Mouse (Mus musculus): ENCODE data around the gene Picalm. TPM values are rescaled to one million over a fixed set of nuclear protein-coding genes. Genes with fewer than 3 reads are reported as not detected.

Picalm gene
- 53.0 and 56.3 TPM in 2 replicates for polyA plus RNA-seq (2014; fragmentation: Nextera tagmentation; extraction: Ambion mirVana)

DNA sequence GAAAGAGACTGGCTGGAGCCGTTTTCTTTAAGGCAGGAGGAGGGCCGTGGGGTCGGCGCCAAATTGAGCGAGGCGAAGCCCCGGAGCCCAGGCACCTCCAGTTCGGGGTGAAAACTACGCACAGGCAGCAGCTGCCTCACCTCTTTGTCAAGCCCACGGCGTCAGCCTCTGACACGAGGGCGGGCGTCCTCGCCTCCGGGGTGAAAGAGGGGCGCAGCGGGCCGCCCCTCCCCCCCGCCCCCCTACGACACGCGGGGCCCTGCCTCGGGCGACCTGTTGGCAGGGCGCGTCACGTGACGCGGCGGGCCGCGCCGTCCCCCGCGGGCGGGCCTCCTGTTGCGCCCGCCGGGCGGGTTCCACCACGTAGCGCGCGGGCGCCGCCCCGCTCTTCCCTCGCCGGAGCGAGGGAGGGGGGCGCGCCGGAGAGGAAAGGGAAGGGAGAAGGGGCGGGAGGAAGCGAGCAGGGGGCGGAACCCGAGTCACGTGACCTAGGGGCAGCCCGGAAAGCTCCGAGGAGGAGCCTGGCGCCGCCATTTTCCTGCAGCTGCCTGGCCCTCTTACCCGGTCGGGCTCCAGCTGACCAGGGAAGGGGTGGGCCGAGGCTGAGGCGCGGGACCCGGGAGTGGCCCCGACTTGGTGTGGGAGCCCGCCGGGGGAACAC lies at the start of gene Picalm:
Gene Picalm (plus strand): TSS at position 482 of the 661 bp plus-strand sequence.
- Histone ChIP-seq H3K9ac (replicated peaks; ENCODE audit: low read length) (peak within 1 kb of the TSS; percentile 98), H3K36me3 (ENCODE audit: control insufficient read depth, insufficient read depth, low read length) (no peaks in the 10 kb centered on the region), H3K4me2 (ENCODE audit: low read length) (peak within 1 kb of the TSS; percentile 88), H3K27ac (replicated peaks; ENCODE audit: low read depth, low read length) (peak within 1 kb of the TSS; percentile 95), H3K4me1 (ENCODE audit: control insufficient read depth, insufficient read depth, low read length) (peaks cover 21% of the 10 kb centered on the region; the same call in 1 of the 2 replicates), H3K4me3 (replicated peaks; ENCODE audit: low read depth, low read length) (peak within 1 kb of the TSS; percentile 96), H3K27me3 (ENCODE audit: control insufficient read depth, insufficient read depth, low read length) (no peaks in the 10 kb centered on the region), H3K9me3 (ENCODE audit: control insufficient read depth, low read length) (no peaks in the 10 kb centered on the region)
- ATAC-seq (ENCODE audit: low FRiP score, low TSS enrichment) (peak; percentile 96), DNase-seq (peak; percentile 99)
- under 1% methylated on average over 63 of the region's 72 CpGs for WGBS

DNA sequence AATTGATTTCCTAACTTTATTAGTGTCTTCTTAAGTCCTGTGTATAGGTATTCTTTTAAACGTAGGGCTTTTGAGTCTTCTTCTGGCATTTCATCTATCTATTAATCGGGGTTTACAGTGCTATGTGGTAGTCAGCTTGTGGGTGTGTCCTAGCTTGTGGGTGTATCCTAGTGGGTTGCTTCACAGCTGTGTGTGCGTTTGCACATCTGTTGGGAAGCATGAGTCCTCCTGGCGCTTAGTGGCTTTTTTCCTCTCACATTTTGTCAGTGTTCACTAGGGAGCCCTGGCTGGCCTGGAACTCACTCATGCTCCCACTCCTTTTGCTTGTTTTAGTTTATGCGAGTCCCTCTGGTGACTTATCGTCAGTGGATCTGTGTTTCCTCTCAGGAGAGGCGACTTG lies 46.2 kb upstream of the Picalm start:
- Histone ChIP-seq H3K27ac (replicated peaks; ENCODE audit: low read depth, low read length) (no peak overlapping the region), H3K9me3 (ENCODE audit: control insufficient read depth, low read length) (no peaks in the 10 kb centered on the region), H3K4me1 (ENCODE audit: control insufficient read depth, insufficient read depth, low read length) (no peaks in the 10 kb centered on the region), H3K4me3 (replicated peaks; ENCODE audit: low read depth, low read length) (no peak overlapping the region), H3K4me2 (ENCODE audit: low read length) (no peak overlapping the region), H3K36me3 (ENCODE audit: control insufficient read depth, insufficient read depth, low read length) (no peaks in the 10 kb centered on the region), H3K9ac (replicated peaks; ENCODE audit: low read length) (no peak overlapping the region), H3K27me3 (ENCODE audit: control insufficient read depth, insufficient read depth, low read length) (no peaks in the 10 kb centered on the region)
- ATAC-seq (ENCODE audit: low FRiP score, low TSS enrichment): no peak
- 87% methylated on average over 7 of the region's 7 CpGs for WGBS
- DNase-seq: no peak

DNA sequence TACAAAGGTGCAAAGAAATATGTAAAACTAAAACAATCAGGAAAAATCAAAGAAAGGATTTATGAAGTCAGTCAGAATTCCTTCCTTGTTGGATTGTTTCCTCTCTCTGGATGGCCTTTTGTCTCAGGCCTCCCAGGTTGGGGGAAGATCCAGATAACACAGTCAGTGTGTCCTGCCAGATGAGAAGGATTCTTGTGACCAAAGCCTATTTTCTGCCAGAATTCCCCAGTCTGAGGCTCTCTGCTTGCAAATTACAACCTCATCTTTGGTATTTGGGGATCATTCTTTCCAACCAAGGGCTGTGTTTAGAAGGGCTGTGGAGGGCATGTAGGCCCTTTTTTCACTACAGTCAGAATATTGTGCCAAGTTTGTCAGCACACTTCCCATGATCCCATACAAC lies 45.5 kb upstream of the Picalm start:
- H3K27me3 ChIP-seq (ENCODE audit: control insufficient read depth, insufficient read depth, low read length): no peaks in the 10 kb centered on the region
- H3K9me3 ChIP-seq (ENCODE audit: control insufficient read depth, low read length): no peaks in the 10 kb centered on the region
- H3K27ac ChIP-seq (replicated peaks; ENCODE audit: low read depth, low read length): no peak overlapping the region
- no peak overlapping the region for H3K4me3 ChIP-seq (replicated peaks; ENCODE audit: low read depth, low read length)
- no peaks in the 10 kb centered on the region for H3K4me1 ChIP-seq (ENCODE audit: control insufficient read depth, insufficient read depth, low read length)
- no peak overlapping the region for H3K4me2 ChIP-seq (ENCODE audit: low read length)
- H3K36me3 ChIP-seq (ENCODE audit: control insufficient read depth, insufficient read depth, low read length): no peaks in the 10 kb centered on the region
- no peak for ATAC-seq (ENCODE audit: low FRiP score, low TSS enrichment)
- DNase-seq: no peak
- no peak overlapping the region for H3K9ac ChIP-seq (replicated peaks; ENCODE audit: low read length)

DNA sequence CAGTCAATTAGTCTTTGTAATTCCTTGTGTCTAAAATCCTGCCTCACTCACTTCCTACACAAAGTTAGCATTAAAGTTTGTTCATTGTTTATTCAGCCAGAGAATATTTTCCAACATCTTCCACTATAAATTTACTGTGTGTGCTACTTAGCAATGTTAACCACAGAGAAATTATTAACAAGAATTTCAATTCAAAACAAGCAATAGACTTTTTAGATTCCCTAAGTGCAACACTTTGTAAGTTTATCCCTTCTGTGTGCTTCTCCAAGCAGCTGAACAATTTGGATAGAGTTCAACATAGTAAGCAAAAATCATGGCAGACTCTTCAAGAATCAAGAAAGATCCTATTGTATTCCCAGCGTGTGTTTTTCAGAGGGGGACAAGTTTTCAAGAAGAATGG lies 44.3 kb upstream of the Picalm start:
- no peaks in the 10 kb centered on the region for H3K9me3 ChIP-seq (ENCODE audit: control insufficient read depth, low read length)
- H3K27ac ChIP-seq (replicated peaks; ENCODE audit: low read depth, low read length): no peak overlapping the region
- 46% methylated on average over 1 of the region's 1 CpGs for WGBS
- ATAC-seq (ENCODE audit: low FRiP score, low TSS enrichment) (no peak), DNase-seq (no peak)
- no peaks in the 10 kb centered on the region for H3K4me1 ChIP-seq (ENCODE audit: control insufficient read depth, insufficient read depth, low read length)
- no peak overlapping the region for H3K9ac ChIP-seq (replicated peaks; ENCODE audit: low read length)
- H3K4me2 ChIP-seq (ENCODE audit: low read length): no peak overlapping the region
- H3K36me3 ChIP-seq (ENCODE audit: control insufficient read depth, insufficient read depth, low read length): no peaks in the 10 kb centered on the region
- H3K4me3 ChIP-seq (replicated peaks; ENCODE audit: low read depth, low read length): no peak overlapping the region
- no peaks in the 10 kb centered on the region for H3K27me3 ChIP-seq (ENCODE audit: control insufficient read depth, insufficient read depth, low read length)

DNA sequence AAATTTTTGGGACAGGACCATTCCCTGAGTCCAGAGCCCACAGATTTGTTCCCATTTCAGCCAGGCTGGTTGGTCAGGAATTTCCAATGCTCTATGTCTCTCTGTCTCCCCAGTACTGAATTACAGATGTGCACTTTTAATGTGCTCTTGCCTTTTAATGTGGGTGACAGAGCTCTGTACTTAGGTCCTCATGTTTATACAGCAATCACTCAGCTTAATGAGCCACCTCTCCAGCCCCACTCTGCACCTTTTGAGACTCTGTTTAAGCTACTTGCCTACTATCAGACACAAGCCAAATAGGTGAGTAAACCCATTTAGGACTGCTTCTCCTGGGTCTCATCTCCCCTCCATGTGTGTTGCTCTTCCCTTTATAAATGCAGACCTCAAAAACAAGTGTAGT lies 43.2 kb upstream of the Picalm start:
- no peak overlapping the region for H3K4me2 ChIP-seq (ENCODE audit: low read length)
- H3K27me3 ChIP-seq (ENCODE audit: control insufficient read depth, insufficient read depth, low read length): no peaks in the 10 kb centered on the region
- no peak overlapping the region for H3K4me3 ChIP-seq (replicated peaks; ENCODE audit: low read depth, low read length)
- no peaks in the 10 kb centered on the region for H3K9me3 ChIP-seq (ENCODE audit: control insufficient read depth, low read length)
- H3K27ac ChIP-seq (replicated peaks; ENCODE audit: low read depth, low read length): no peak overlapping the region
- H3K9ac ChIP-seq (replicated peaks; ENCODE audit: low read length): no peak overlapping the region
- no peaks in the 10 kb centered on the region for H3K4me1 ChIP-seq (ENCODE audit: control insufficient read depth, insufficient read depth, low read length)
- DNase-seq (no peak), ATAC-seq (ENCODE audit: low FRiP score, low TSS enrichment) (no peak)
- H3K36me3 ChIP-seq (ENCODE audit: control insufficient read depth, insufficient read depth, low read length): no peaks in the 10 kb centered on the region

DNA sequence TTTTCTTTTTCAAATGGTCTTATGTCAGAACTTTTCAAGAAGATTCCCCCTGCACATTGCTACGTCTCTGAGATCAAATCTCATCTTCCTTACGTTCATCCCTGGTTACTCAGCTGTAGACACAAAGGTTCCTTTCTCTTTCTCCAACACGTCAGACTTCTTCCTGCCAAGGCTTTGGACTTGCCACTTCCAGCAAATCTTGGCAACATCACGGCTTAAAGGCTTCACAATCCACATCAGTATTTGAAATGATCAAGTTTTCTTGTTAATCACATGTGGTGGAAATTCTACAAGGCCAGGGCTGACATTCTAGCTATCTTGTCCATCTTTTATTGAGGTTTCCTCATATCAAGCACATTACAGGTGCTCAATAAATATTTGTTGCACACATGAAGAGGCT lies 39.0 kb upstream of the Picalm start:
- Histone ChIP-seq H3K9ac (replicated peaks; ENCODE audit: low read length) (no peak overlapping the region), H3K4me2 (ENCODE audit: low read length) (no peak overlapping the region), H3K27ac (replicated peaks; ENCODE audit: low read depth, low read length) (no peak overlapping the region), H3K36me3 (ENCODE audit: control insufficient read depth, insufficient read depth, low read length) (no peaks in the 10 kb centered on the region), H3K4me1 (ENCODE audit: control insufficient read depth, insufficient read depth, low read length) (no peaks in the 10 kb centered on the region), H3K4me3 (replicated peaks; ENCODE audit: low read depth, low read length) (no peak overlapping the region), H3K27me3 (ENCODE audit: control insufficient read depth, insufficient read depth, low read length) (no peaks in the 10 kb centered on the region), H3K9me3 (ENCODE audit: control insufficient read depth, low read length) (no peaks in the 10 kb centered on the region)
- no peak for ATAC-seq (ENCODE audit: low FRiP score, low TSS enrichment)
- WGBS: 80% methylated on average over 4 of the region's 4 CpGs
- DNase-seq: no peak

DNA sequence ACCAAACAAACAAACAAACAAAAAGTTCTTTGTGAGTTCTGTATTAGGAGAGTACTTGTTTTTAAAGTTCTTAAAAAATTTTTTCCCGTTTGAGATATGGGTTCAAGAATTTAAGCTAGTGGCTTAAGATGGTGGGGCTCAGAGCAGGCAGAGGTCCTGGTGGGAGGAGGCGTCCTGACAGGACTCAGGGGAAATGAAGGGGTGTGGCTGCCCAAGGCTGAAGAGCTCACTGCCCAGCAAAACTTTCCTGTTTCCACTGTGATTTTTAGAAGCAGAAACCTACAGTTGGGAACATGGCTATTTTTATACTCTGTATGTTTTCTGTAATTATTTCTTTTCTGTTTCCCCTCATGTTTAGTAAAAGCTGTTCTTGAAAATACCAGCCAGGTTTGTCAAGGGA lies 38.3 kb upstream of the Picalm start:
- ATAC-seq (ENCODE audit: low FRiP score, low TSS enrichment) (no peak), DNase-seq (no peak)
- 54% methylated on average over 2 of the region's 2 CpGs for WGBS
- no peaks in the 10 kb centered on the region for H3K27me3 ChIP-seq (ENCODE audit: control insufficient read depth, insufficient read depth, low read length)
- no peak overlapping the region for H3K4me3 ChIP-seq (replicated peaks; ENCODE audit: low read depth, low read length)
- no peaks in the 10 kb centered on the region for H3K9me3 ChIP-seq (ENCODE audit: control insufficient read depth, low read length)
- H3K4me2 ChIP-seq (ENCODE audit: low read length): no peak overlapping the region
- no peak overlapping the region for H3K9ac ChIP-seq (replicated peaks; ENCODE audit: low read length)
- no peak overlapping the region for H3K27ac ChIP-seq (replicated peaks; ENCODE audit: low read depth, low read length)
- no peaks in the 10 kb centered on the region for H3K4me1 ChIP-seq (ENCODE audit: control insufficient read depth, insufficient read depth, low read length)
- no peaks in the 10 kb centered on the region for H3K36me3 ChIP-seq (ENCODE audit: control insufficient read depth, insufficient read depth, low read length)

DNA sequence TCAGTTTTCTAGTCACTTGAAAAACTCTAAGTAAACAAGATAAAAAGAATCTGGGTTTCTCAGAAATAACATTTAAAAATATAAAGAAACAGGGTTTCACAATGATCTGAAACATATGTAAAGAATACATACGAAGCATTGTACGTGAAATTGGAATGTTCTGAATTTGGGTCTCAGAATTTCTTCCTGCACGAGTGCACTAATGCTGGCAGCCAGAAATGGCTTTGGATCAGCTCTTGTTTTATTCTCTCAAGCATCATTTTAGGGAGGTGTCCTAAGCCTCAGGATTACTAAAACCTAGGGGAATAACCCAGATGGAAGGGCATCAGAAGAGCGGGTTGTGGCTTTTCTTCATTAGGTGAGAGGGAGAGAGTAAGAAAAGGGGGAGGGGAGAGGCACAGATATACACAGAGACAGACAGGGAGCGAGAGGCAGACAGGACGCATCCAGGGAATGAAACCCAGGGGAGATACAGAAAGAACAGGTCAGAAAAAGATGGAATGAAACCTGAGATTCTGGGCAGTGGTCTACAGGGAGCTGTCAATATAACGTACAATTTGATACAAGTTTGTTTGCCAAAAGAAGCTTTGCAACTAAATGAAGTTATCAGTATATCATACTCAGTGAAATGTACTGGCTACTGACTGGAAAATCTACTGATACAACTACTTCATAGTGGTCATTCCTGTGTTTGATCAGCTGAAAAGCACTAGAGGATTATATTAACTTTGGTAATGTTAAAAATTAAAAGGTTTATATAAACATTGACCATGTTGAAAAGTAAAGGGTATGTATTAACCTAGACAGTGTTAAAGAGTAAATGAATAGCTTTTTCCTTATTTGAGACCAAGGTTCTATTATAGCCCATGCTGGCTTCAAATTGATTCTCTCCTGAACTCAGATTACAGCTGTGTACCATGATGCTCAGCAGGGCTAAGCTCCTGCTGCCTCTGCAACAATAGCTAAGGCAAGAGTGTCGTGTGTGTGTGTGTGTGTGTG lies 37.3 kb upstream of the Picalm start:
- Histone ChIP-seq H3K36me3 (ENCODE audit: control insufficient read depth, insufficient read depth, low read length) (no peaks in the 10 kb centered on the region), H3K4me1 (ENCODE audit: control insufficient read depth, insufficient read depth, low read length) (no peaks in the 10 kb centered on the region), H3K27me3 (ENCODE audit: control insufficient read depth, insufficient read depth, low read length) (no peaks in the 10 kb centered on the region), H3K4me3 (replicated peaks; ENCODE audit: low read depth, low read length) (no peak overlapping the region), H3K9ac (replicated peaks; ENCODE audit: low read length) (no peak overlapping the region), H3K4me2 (ENCODE audit: low read length) (no peak overlapping the region), H3K27ac (replicated peaks; ENCODE audit: low read depth, low read length) (no peak overlapping the region), H3K9me3 (ENCODE audit: control insufficient read depth, low read length) (no peaks in the 10 kb centered on the region)
- 85% methylated on average over 8 of the region's 8 CpGs for WGBS
- DNase-seq (no peak), ATAC-seq (ENCODE audit: low FRiP score, low TSS enrichment) (no peak)
